Mouse (Mus musculus) hindbrain, embryonic 12.5 days (tissue): ENCODE measurements around the gene Tex48. TPM values are rescaled to one million over a fixed set of nuclear protein-coding genes. Genes with fewer than 3 reads are reported as not detected.
A peak's percentile ranks its signal among the peaks of the same experiment; 100 is the strongest.

Experiments used
- ATAC-seq: fragments of 200-750 bp; cut with Nextera tagmentation; 2 replicates; pipeline ENCODE4 v1.8.0; 2017; ENCODE audit warnings: moderate TSS enrichment; ENCODE audit not compliant: low FRiP score
- H3K27ac ChIP-seq: fragments of 300-500 bp; sonication (generic); 2 replicates; pipeline ENCODE4 v1.5.1; 2016; ENCODE audit warnings: mild to moderate bottlenecking
- H3K27me3 ChIP-seq: fragments of 300-500 bp; sonication (generic); 2 replicates; pipeline ENCODE4 v1.6.1; 2016; ENCODE audit warnings: mild to moderate bottlenecking
- H3K36me3 ChIP-seq: fragments of 300-500 bp; sonication (generic); 2 replicates; pipeline ENCODE4 v1.6.1; 2016; ENCODE audit warnings: mild to moderate bottlenecking
- H3K4me1 ChIP-seq: fragments of 300-500 bp; sonication (generic); 2 replicates; pipeline ENCODE4 v1.6.1; 2016
- H3K4me2 ChIP-seq: fragments of 300-500 bp; sonication (generic); replicated peaks from 2 replicates; pipeline ENCODE4 v1.6.1; 2016; ENCODE audit warnings: mild to moderate bottlenecking
- H3K4me3 ChIP-seq: fragments of 300-500 bp; sonication (generic); 2 replicates; pipeline ENCODE4 v1.5.1; 2016; ENCODE audit warnings: mild to moderate bottlenecking
- H3K9ac ChIP-seq: fragments of 300-500 bp; sonication (generic); 2 replicates; pipeline ENCODE4 v1.6.1; 2016; ENCODE audit warnings: mild to moderate bottlenecking, moderate library complexity
- H3K9me3 ChIP-seq: fragments of 300-500 bp; sonication (generic); replicated peaks from 2 replicates; pipeline ENCODE4 v1.6.1; 2016; ENCODE audit warnings: mild to moderate bottlenecking
- WGBS: fragments of 180-500 bp; shearing (Covaris S2); methylation state at CpG from one replicate; pipeline ENCODE4 v1.1.7; 2016; 5-methylcytosine and 5-hydroxymethylcytosine counted together
- polyA plus RNA-seq: library from polyadenylated mRNA; unstranded; fragments of >200 nt; fragmentation: Nextera tagmentation; extraction: Ambion mirVana; gene quantifications from 2 replicates; pipeline ENCODE4 v1.2.1, GENCODE M21; 2016

The Tex48 gene
- polyA plus RNA-seq, 1 experiment from 2014 or later: not detected

- no peak for ATAC-seq
- H3K27ac ChIP-seq: no peak overlapping the region
- 54% methylated on average over 8 of the region's 8 CpGs for WGBS
- no peak overlapping the region for H3K9ac ChIP-seq
- no peak overlapping the region for H3K4me2 ChIP-seq
- H3K36me3 ChIP-seq: no peaks in the 10 kb centered on the region
- H3K4me1 ChIP-seq: peaks cover 16% of the 10 kb centered on the region
- no peaks in the 10 kb centered on the region for H3K9me3 ChIP-seq
- no peak overlapping the region for H3K4me3 ChIP-seq
- H3K27me3 ChIP-seq: 0 out of 2 replicates have a peak, but pooled peaks cover 3% of the 10 kb centered on the region
These were observed 62.1 kb downstream of the Tex48 start for GRCm38 (mm10) chr4:63560079-63560478.

GRCm38 (mm10) chr4:63559127-63559697, 63.0 kb downstream of the Tex48 start:
- 0 out of 2 replicates have a peak, but pooled peaks have one; percentile 5 for ATAC-seq
- WGBS: 29% methylated on average over 9 of the region's 9 CpGs
- Histone ChIP-seq H3K36me3 (no peaks in the 10 kb centered on the region), H3K4me2 (peak overlapping the region; percentile 89), H3K4me3 (peak overlapping the region; percentile 75), H3K9ac (peak overlapping the region; percentile 80; the same call in 1 of the 2 replicates), H3K4me1 (peaks cover 16% of the 10 kb centered on the region), H3K27me3 (0 out of 2 replicates have a peak, but pooled peaks cover 3% of the 10 kb centered on the region), H3K27ac (no peak overlapping the region), H3K9me3 (no peaks in the 10 kb centered on the region)

- H3K36me3 ChIP-seq: no peaks in the 10 kb centered on the region
- peak within 1 kb of the TSS; percentile 80 for H3K9ac ChIP-seq
- peak within 1 kb of the TSS; percentile 89 for H3K4me2 ChIP-seq
- H3K9me3 ChIP-seq: no peaks in the 10 kb centered on the region
- peak within 1 kb of the TSS; percentile 23; the same call in 1 of the 2 replicates for H3K27ac ChIP-seq
- peak within 1 kb of the TSS; percentile 75 for H3K4me3 ChIP-seq
- under 1% methylated on average over 64 of the region's 81 CpGs for WGBS
- 0 out of 2 replicates have a peak, but pooled peaks cover 3% of the 10 kb centered on the region for H3K27me3 ChIP-seq
- peak; percentile 78 for ATAC-seq
- H3K4me1 ChIP-seq: peaks cover 19% of the 10 kb centered on the region
These were observed 63.7 kb downstream of the Tex48 start, which contains the start of gene Tmem268 for GRCm38 (mm10) chr4:63558407-63559081. Gene Tmem268, plus strand, starts transcription at chr4:63558781.

- H3K27me3 ChIP-seq: 0 out of 2 replicates have a peak, but pooled peaks cover 3% of the 10 kb centered on the region
- H3K9me3 ChIP-seq: no peaks in the 10 kb centered on the region
- H3K4me3 ChIP-seq: no peak overlapping the region
- peak overlapping the region; percentile 89 for H3K4me2 ChIP-seq
- 20% methylated on average over 16 of the region's 16 CpGs for WGBS
- H3K27ac ChIP-seq: no peak overlapping the region
- no peak overlapping the region for H3K9ac ChIP-seq
- peaks cover 8% of the 10 kb centered on the region for H3K36me3 ChIP-seq
- H3K4me1 ChIP-seq: peaks cover 21% of the 10 kb centered on the region
- no peak for ATAC-seq
These were observed 64.8 kb downstream of the Tex48 start for GRCm38 (mm10) chr4:63557124-63558059.

Other genes starting within 250 kb of the Tex48 start
- 10.4 and 10.9 TPM in 2 replicates for gene Akna, start 219.1 kb downstream of the Tex48 start, polyA plus RNA-seq
- 10.6 and 10.8 TPM in 2 replicates for gene Whrn, start 126.4 kb downstream of the Tex48 start, polyA plus RNA-seq
- 365 and 374 TPM in 2 replicates for gene Atp6v1g1, start 77.7 kb downstream of the Tex48 start, polyA plus RNA-seq
- gene Tmem268, start 63.6 kb downstream of the Tex48 start, polyA plus RNA-seq: 4.1 and 5.8 TPM in 2 replicates
- gene Gm11213, start 17.2 kb downstream of the Tex48 start, polyA plus RNA-seq: not detected in 2 replicates
- not detected in 2 replicates for gene Gm11214, start 41.0 kb upstream of the Tex48 start, polyA plus RNA-seq
- 0.06 and 0.09 TPM in 2 replicates for gene Tnfsf15, start 122.7 kb upstream of the Tex48 start, polyA plus RNA-seq
- gene Tnfsf8, start 238.9 kb upstream of the Tex48 start, polyA plus RNA-seq: 0.08 TPM in 1 of 2 replicates, not detected in the other